Mouse (Mus musculus) C3H10T1/2 (cell line): ENCODE data around the gene Gm3854. TPM values are rescaled to one million over a fixed set of nuclear protein-coding genes. Genes with fewer than 3 reads are reported as not detected.

Experiments used
- polyA plus RNA-seq, 2 experiments: library from polyadenylated mRNA; unstranded; fragments of >200 nt; fragmentation: generic; extraction: Trizol; gene quantifications; one replicate each; pipeline ENCODE4 v1.2.1; 2012; ENCODE audit warnings: missing spikeins in 2 of 2

Gene Gm3854
- polyA plus RNA-seq: not detected

GRCm38 (mm10) chr7:6343501-6344071 lies at the start of gene Gm3854:
Gm3854 (plus strand) TSS chr7:6343759.

GRCm38 (mm10) chr7:6331233-6331956 lies 12.2 kb upstream of the Gm3854 start, which contains the start of gene Zfp583:
Zfp583 (minus strand) TSS chr7:6331285.

GRCm38 (mm10) chr7:6363047-6363488 lies 19.5 kb downstream of the Gm3854 start, which contains the start of gene Zfp78:
Zfp78 (plus strand) TSS chr7:6363280.

GRCm38 (mm10) chr7:6383044-6383455 lies 39.5 kb downstream of the Gm3854 start, which contains the start of gene Zfp28:
Zfp28 (plus strand) TSS chr7:6383295.

GRCm38 (mm10) chr7:6397996-6398975 lies 54.7 kb downstream of the Gm3854 start, which contains the start of gene Smim17:
Smim17 (plus strand) TSS chr7:6398715.

Other genes starting within 250 kb of the Gm3854 start
- 10 to 100 TPM; 26.5 to 32.4 TPM for gene Zfp787, start 187.8 kb upstream of the Gm3854 start, polyA plus RNA-seq
- 10 to 100 TPM; 34.7 to 36.0 TPM for gene Zfp444, start 171.5 kb upstream of the Gm3854 start, polyA plus RNA-seq
- not detected for gene Galp, start 146.7 kb upstream of the Gm3854 start, polyA plus RNA-seq
- not detected for gene Zscan5b, start 121.5 kb upstream of the Gm3854 start, polyA plus RNA-seq
- not detected for gene Epp13, start 91.0 kb upstream of the Gm3854 start, polyA plus RNA-seq
- 1 to 10 TPM in 1 of 2 experiments, under 1 TPM in 1; 0.18 to 1.0 TPM for gene Zfp667, start 57.2 kb upstream of the Gm3854 start, polyA plus RNA-seq
- under 1 TPM in 1 of 2 experiments, not detected in 1; 0.04 TPM for gene Zfp583, start 12.5 kb upstream of the Gm3854 start, polyA plus RNA-seq
- gene Zfp78, start 19.5 kb downstream of the Gm3854 start, polyA plus RNA-seq: under 1 TPM; 0.05 to 0.53 TPM
- 1 to 10 TPM in 1 of 2 experiments, under 1 TPM in 1; 0.37 to 4.0 TPM for gene Zfp28, start 39.5 kb downstream of the Gm3854 start, polyA plus RNA-seq
- under 1 TPM in 1 of 2 experiments, not detected in 1; 0.06 TPM for gene Smim17, start 55.0 kb downstream of the Gm3854 start, polyA plus RNA-seq
- under 1 TPM in 1 of 2 experiments, not detected in 1; 0.01 TPM for gene Gm20715, start 66.5 kb downstream of the Gm3854 start, polyA plus RNA-seq
- gene Olfr1344, start 94.9 kb downstream of the Gm3854 start, polyA plus RNA-seq: not detected
- gene Olfr1336, start 112.4 kb downstream of the Gm3854 start, polyA plus RNA-seq: not detected
- gene Olfr1346, start 123.3 kb downstream of the Gm3854 start, polyA plus RNA-seq: not detected
- gene Olfr5, start 143.2 kb downstream of the Gm3854 start, polyA plus RNA-seq: not detected
- gene Olfr1347, start 156.0 kb downstream of the Gm3854 start, polyA plus RNA-seq: not detected
- not detected for gene Olfr1348, start 165.0 kb downstream of the Gm3854 start, polyA plus RNA-seq
- under 1 TPM in 1 of 2 experiments, not detected in 1; 0.02 TPM for gene Olfr1349, start 179.2 kb downstream of the Gm3854 start, polyA plus RNA-seq
- gene Olfr1350, start 221.1 kb downstream of the Gm3854 start, polyA plus RNA-seq: not detected